Mouse (Mus musculus): ENCODE data around the gene Mthfs.
"Not testable (repeated sequence)": the region's sequence is repeated elsewhere in the genome, so short reads cannot be mapped to it uniquely, and the experiment has no call there.

The Mthfs gene

GRCm38 (mm10) chr9:89240516-89241019, 30.1 kb downstream of the Mthfs start:
- not testable (repeated sequence) for DNase-seq (ENCODE audit: low spot score in 2 of 2)

- no peak for DNase-seq (ENCODE audit: low spot score in 2 of 2)
These were observed 42.9 kb downstream of the Mthfs start for GRCm38 (mm10) chr9:89253400-89253799.

DNA sequence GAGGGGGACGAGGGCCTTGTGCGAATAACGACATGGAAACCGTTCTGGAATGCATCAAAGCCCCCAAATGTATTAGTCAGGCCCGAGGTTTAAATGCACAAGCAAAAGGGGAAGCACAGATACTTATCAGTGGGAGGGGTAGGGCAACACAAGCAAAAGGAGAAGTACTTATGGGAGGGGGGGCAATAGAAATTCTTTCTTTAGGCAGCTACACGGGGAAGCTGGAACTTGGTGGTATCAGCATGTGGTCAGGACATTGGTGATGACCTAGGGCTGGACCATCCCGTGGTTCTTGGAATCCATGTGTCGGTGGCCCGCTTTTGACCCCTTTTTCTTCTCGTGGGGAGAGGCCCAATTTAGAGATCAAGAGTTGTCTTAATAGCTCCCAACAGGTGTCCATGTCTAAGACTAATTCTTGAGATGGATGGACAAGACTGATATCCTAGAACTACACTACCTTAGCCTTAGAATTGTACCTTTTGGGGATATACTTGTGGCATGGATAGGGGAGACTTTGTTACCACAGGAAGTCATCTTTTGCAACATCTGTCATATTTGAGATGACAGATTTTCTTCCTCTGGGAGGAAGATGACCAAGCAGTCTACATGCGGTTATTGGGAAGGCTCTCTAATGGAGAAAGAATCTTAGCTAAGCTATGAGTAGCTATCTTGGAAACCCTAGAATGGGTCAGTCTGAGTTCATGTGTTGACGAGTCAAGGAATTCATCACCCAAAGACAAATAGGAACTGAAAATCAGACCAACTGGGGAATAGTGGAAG, 46.3 kb downstream of the Mthfs start:
- DNase-seq (ENCODE audit: low spot score in 2 of 2) = no peak

DNA sequence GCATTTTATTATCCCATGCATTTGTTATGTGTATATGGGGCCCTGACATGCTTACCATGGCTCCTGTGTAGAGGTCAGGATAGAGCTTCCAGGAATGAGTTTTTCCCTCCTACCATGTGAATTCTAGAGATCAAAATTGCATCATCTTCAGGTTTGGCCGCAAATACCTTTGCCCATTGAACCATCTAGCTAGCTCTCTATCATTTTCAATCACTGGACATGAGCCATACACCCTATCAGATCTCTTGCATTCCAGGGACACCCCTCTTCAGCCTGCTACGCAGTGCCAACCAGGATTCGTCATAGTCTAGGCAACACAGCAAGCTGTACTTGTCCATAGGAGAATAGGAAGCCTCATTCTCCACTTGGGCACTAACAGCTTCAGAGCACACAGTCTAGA, 53.5 kb downstream of the Mthfs start:
- no peak for DNase-seq (ENCODE audit: low spot score in 2 of 2)

- DNase-seq (ENCODE audit: low spot score in 2 of 2) = no peak
These were observed 54.1 kb downstream of the Mthfs start for GRCm38 (mm10) chr9:89264571-89264970.

DNA sequence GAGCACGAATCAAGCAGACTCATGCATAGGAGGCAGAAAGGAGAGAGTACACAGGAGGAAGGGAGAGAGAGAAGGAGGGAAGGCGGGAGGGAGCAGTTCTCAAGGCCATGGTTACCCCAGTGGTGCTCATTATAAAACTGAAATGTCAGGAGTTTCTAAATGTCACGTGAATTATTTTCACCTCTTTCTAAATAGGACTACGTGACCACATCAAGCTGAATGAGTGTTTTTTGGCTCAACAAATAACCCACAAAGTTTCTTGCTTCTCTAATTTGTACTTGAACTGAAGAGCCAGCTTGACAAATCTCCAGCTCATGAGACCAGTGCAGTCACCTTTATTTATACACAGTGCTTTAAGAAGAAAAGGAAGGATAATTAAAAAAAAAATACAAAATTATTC, 56.6 kb downstream of the Mthfs start:
- no peak for DNase-seq (ENCODE audit: low spot score in 2 of 2)

GRCm38 (mm10) chr9:89267572-89267971, 57.1 kb downstream of the Mthfs start:
- DNase-seq (ENCODE audit: low spot score in 2 of 2) = no peak

GRCm38 (mm10) chr9:89270376-89270775, 59.9 kb downstream of the Mthfs start:
- DNase-seq (ENCODE audit: low spot score in 2 of 2) = no peak

GRCm38 (mm10) chr9:89273766-89274165, 63.3 kb downstream of the Mthfs start:
- DNase-seq (ENCODE audit: low spot score in 2 of 2) = no peak

GRCm38 (mm10) chr9:89278207-89278606, 67.7 kb downstream of the Mthfs start:
- DNase-seq (ENCODE audit: low spot score in 2 of 2) = peak in 1 of 2 experiments; percentile 11

- no peak for DNase-seq (ENCODE audit: low spot score in 2 of 2)
These were observed 72.0 kb downstream of the Mthfs start for GRCm38 (mm10) chr9:89282374-89283068.

GRCm38 (mm10) chr9:89288037-89288436, 77.6 kb downstream of the Mthfs start:
- no peak for DNase-seq (ENCODE audit: low spot score in 2 of 2)

DNA sequence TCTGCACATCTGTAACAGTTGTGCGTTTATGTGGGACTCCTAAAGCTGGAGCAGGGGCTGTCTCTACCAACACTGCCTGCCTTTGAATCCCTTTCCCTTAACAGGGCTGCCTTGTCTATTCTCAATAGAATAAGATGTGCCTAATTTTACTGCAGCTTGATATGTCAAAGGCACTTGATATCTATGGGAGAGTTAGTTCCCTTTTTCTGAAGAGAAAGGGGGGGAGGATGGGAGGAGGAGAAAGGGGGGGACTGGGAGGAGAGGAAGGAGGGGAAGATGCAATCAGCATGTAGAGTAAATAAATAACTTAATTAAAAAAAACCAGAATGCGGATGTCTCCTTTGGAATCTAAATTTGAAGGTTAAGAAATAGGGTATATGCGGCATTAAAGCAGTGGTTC, 82.9 kb downstream of the Mthfs start:
- no peak for DNase-seq (ENCODE audit: low spot score in 2 of 2)

DNA sequence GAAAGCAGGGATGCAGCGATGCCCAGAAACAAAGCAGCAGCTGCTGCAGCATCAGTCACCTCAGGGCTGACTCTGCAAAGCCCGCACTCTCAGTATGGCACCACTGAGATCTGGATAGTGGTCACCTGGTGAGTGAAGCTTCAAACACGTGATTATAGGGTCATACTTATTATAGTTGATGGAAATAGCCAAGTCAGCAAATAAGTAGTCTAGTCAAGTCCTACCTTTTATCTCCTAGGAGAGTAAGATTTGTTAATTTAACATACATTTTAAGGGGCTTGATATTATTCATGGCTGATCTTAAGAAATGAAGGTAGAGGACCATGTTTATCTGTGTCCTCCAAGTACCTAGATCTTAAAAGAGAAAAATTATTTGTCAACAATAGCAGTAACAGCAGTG, 83.6 kb downstream of the Mthfs start:
- DNase-seq (ENCODE audit: low spot score in 2 of 2) = no peak

DNA sequence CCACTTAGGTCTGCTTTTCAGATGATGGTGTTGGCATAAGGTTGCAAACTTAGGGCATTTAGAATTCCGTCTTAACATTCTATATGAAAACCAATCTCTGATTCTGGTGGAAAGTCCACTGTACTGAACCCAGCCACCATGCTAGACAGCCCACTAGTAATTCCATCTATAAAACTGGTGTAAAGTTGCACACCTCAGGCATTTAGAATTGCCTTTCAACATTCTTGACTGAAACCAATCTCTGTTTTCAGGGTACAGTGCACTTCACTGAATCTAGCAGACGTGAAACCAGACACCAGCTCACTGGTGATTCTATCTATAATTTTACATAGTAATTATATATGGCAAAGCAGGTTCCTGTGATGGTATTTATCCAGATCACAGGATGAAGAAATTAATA, 95.2 kb downstream of the Mthfs start:
- DNase-seq (ENCODE audit: low spot score in 2 of 2) = no peak

- no peak for DNase-seq (ENCODE audit: low spot score in 2 of 2)
These were observed 98.1 kb downstream of the Mthfs start for GRCm38 (mm10) chr9:89308357-89309194.

GRCm38 (mm10) chr9:89309195-89309535, 98.7 kb downstream of the Mthfs start:
- no peak for DNase-seq (ENCODE audit: low spot score in 2 of 2)

- no peak for DNase-seq (ENCODE audit: low spot score in 2 of 2)
These were observed 101.2 kb downstream of the Mthfs start for GRCm38 (mm10) chr9:89311649-89312048.

- DNase-seq (ENCODE audit: low spot score in 2 of 2) = no peak
These were observed 163.3 kb downstream of the Mthfs start for GRCm38 (mm10) chr9:89373731-89374130.

DNA sequence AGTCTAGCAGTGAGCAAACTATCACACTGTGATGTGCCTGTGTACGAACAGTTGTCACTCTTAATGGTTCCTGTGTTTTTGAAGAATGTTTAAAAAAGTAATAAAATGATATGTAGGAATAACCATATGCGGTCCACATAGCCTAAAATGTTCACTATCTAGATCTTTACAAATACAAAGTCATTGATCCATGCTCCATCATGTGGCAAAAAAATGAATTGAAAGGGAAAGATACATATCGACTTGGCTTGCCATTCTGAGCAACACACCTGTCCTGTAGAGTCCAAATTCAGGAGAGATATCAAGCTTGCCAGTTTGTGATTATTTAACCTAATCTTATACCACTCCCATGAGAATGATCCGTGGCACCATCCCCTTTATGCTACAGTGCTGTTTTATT, 164.2 kb downstream of the Mthfs start:
- DNase-seq (ENCODE audit: low spot score in 2 of 2) = no peak

GRCm38 (mm10) chr9:89403031-89403430, 192.6 kb downstream of the Mthfs start:
- DNase-seq (ENCODE audit: low spot score in 2 of 2) = no peak

Measured in frontal cortex, postnatal 10 days (tissue).